Mouse (Mus musculus) heart, adult 8-10 months (tissue): ENCODE results near the gene Dbx2. TPM values are rescaled to one million over a fixed set of nuclear protein-coding genes. Genes with fewer than 3 reads are reported as not detected.

Experiments used
- DNase-seq: peaks from one replicate; pipeline ENCODE4 v3.0.0; 2022; ENCODE audit warnings: low spot score
- total RNA-seq, 4 experiments: library from RNA; stranded (reverse); gene quantifications; 2 replicates each; pipeline ENCODE4 v1.2.4; 2022

Dbx2 gene
- not detected for total RNA-seq

- DNase-seq: no peak
Observed at GRCm38 (mm10) chr15:95655860-95656259, at the start of gene Dbx2. TSS of gene Dbx2 (minus strand) at chr15:95655960.

DNA sequence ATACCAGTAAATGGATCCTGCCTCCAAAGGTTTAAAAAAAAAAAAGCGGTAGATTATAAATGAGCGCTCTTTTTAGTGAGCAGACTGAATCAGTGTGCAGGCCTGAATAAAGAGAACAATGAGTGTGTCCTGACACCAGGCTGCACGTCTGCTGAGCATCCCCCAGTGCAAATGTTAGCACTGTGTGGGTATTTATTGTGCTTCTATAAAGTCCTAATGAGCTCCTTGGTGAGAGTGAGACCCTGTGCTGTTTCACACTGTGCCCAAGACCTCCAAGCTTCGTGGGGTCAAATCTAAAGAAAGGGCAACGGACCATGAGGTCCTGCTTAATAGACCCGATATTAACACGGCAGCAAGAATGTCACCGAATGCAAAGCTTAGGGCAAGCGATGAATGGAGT, 46.4 kb upstream of the Dbx2 start:
- DNase-seq: no peak

GRCm38 (mm10) chr15:95701573-95701972, 45.8 kb upstream of the Dbx2 start:
- no peak for DNase-seq

GRCm38 (mm10) chr15:95699371-95699770, 43.6 kb upstream of the Dbx2 start:
- no peak for DNase-seq

GRCm38 (mm10) chr15:95693759-95694158, 38.0 kb upstream of the Dbx2 start:
- DNase-seq: no peak

DNA sequence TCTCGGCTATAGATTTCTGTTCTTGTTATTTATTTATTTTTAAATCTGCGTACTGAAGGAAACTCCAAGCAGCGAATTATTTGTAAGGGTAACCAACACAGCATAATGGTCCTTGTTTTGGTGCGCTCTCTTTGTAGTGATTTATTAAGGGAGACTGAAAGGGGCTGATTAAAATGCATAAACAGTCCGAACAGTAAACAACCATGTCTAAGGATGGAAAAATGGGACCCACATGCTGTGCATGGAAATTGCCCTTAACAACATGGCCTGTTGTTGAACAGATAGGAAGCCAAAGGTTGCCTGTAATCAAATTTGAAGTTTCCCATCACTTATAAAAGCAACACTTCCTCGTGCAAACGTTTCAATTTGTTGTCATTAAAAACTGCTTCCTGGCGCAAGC, 35.8 kb upstream of the Dbx2 start:
- DNase-seq: no peak

DNA sequence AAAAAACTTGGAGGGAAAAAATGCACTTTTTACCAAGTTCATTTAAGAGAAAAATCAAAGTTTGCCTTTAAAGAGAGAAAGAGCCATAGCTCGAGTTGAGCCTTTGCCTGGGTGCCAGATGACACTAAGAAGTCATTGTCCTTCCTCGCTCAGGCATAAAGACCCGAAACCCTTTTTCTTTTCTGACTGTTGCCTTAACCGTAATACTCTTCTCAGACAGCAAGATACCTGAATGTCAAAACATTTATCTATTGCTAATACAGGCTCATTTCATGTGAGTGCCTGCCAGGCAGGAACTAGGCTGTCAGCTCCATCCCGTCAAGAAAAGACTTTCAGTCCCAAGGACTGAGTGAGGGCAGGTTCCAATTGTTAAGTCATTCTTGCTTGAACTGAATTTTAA, 35.4 kb upstream of the Dbx2 start:
- DNase-seq: no peak

GRCm38 (mm10) chr15:95682620-95683019, 26.9 kb upstream of the Dbx2 start:
- DNase-seq: no peak

DNA sequence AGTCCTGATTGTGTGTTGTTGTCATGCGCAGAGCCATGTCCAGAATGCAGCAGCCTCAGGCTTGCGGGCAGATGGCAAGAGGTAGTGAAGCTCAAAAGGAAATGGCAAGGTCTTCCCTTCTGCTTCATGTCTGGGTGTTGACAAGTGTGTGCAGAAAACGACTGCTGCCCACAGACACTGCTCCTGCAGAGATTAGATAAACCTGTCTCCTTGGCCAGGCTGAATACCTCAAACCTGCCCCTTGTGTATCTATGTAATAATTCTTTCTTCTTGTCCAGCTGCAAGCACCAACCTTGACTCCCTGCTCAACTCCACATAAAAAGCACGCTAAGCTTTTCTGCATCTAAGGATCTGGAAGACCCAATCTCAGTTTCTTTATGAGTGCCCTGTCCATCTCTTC, 19.9 kb upstream of the Dbx2 start:
- DNase-seq: no peak

- no peak for DNase-seq
Observed at GRCm38 (mm10) chr15:95675176-95675575, 19.4 kb upstream of the Dbx2 start.

GRCm38 (mm10) chr15:95667209-95667608, 11.4 kb upstream of the Dbx2 start:
- peak; percentile 0 for DNase-seq

DNA sequence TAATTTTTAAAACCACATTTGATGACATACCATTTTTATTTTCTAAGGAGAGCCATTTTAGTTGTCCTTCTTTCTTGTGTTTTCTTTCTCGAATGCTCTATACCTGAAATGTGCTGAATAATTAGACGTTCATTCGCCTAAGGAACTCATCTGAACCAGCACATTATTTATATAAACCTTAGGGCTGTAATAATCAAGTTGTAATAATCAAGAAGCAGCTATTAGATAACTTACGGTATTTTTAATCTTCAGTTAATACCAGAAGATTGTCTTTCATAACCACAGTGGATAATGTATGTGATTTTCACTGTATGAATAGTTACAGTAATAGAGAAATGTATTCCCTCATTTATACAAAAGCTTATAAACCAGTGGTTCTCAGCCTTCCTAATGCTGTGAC, 9.2 kb upstream of the Dbx2 start:
- no peak for DNase-seq

GRCm38 (mm10) chr15:95661718-95662117, 6.0 kb upstream of the Dbx2 start:
- DNase-seq: no peak

DNA sequence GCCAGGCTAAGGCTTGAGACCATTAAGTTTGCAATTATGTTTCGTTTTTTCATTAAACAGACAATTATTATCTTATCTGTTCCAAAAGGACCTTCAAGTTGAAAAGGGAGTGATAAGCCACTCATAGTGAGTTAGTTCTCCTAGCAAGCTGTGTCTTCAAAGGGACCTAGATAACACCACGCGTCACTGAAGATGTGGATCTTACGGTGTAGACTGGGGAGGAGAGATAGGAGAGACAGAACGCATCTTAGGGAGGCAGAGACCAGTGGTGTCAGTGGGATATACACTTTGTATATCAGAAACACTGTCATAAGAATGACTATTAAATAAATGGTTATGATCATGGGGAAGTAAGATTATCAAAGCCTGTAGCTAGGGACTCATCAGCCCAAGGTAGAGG, 4.6 kb upstream of the Dbx2 start:
- DNase-seq: no peak

- no peak for DNase-seq
Observed at GRCm38 (mm10) chr15:95654211-95654897, 1.4 kb downstream of the Dbx2 start.

DNA sequence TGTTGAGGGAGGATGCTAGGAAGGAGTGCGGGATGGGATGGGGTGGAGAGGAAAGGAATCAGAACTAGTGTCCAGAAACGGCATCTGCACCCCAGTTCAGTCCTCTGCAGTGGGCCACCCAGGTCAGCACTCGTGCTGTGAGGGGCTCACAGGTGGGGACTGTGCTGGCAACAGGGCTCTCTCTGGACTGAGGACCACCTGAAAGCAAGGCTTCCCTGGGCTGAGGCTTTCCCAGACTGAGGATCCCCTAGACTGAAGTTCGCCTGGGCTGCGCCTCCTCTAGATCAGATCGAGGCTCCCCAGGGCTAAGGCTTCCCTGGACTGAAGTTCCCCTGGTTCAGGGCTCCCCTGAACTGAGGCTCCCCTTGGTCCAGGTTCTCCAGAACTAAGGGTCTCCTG, 1.9 kb downstream of the Dbx2 start:
- no peak for DNase-seq

DNA sequence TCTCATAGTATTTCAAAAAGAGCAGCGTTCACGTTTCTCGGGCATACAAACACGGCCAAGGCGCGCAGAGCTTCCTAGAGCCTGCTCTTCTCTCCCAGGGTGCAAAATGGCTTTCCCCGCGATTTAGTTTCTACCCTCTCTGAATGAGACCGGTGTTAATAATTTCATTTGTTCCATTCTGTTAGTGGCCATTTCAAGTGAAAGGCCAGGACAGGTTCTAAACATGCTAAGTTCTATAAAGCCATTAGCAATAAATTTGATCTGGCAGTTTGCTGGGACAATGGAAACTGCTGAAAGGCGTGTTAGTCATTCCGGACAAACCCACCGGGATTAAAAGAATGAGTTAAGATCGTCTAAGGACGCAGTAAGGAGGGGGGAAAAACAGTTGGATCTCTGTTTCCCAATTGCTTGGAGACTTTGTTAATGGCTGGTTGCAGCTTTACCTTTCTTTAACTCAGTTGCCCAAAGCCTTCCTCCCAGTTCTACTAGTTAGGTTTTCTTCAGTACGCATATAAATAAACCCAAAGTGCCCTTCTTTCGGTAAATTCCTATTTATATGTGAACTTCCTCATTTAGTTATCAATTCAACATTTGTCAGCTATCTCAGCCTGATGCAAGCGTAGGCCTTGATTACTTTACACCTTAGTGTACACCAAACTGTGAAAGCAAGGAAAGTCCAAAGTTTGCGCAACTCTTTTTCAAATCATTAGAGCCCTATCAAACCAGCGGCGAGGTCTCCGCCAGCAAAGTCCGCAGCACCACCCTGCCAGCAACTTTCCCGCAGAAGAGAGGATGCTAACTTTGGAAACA, 2.7 kb downstream of the Dbx2 start:
- no peak for DNase-seq

- DNase-seq: no peak
Observed at GRCm38 (mm10) chr15:95651824-95652223, 3.9 kb downstream of the Dbx2 start.

- no peak for DNase-seq
Observed at GRCm38 (mm10) chr15:95643505-95644029, 12.2 kb downstream of the Dbx2 start.

DNA sequence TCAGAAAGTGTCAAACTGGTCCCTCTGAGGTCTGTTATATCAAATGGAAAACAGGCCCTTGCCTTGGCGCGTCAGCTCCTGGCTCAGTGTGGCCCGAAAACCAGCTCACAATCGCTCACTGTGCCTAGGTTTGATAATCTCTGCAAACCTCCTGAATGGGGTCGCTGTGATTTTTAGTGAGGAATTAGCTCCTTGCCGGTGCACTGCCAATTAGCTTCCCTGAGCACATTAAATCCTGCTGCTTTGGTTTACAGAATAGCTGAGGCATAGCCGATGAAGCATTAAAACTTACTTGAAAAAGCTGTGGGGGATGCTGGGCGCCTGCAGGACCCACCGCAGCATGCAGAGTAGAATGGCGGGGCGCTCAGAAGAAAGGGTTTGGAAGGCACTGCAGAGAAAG, 15.4 kb downstream of the Dbx2 start:
- no peak for DNase-seq

- DNase-seq: no peak
Observed at GRCm38 (mm10) chr15:95639829-95640134, 16.0 kb downstream of the Dbx2 start.

GRCm38 (mm10) chr15:95639115-95639828, 16.5 kb downstream of the Dbx2 start:
- DNase-seq: no peak

DNA sequence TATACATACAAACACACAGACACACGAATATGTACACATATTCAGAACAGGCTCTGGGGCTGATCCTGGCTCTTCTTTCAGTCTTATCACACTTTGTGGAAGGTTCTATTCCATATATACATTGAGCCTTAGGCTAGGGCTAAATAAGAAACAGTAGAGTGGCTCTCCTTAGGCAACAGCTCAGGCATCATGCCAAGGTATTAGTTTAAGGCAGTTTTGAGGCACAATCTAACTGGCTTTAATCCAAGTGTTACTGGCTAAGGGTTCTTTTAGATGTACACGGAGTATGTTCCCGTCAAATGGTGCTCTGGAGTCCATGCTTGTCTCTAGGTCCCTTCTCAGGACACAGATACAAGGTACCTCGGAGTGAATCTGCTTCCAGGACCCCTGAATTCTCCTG, 31.4 kb downstream of the Dbx2 start:
- DNase-seq: no peak
